Mouse (Mus musculus): ENCODE results near the gene Ak5.

DNA sequence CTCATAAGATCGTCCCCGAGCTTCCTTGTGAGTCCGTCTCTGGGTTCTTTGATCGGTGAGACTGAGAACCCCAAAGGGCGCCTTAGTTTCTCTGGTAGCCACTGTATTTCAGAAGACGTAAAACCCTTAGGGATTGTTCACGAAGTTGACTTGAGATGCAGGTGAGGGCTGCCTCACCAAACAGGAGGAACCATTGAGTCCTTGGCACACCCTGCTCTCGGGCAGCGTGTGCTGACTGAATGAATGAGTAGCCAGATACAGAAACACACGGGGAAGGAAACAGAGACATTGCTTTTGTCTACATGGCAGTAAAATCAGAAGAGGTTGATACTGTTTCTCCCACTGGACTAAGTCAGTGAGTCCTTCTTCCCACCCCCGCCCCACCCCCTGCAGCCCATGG lies 48.1 kb downstream of the Ak5 start:
- TF ChIP-seq CTCF (IDR thresholded peaks at IDR 0.05; ENCODE audit: low read depth): no peak
- no peak for TF ChIP-seq EP300 (optimal IDR thresholded peaks at IDR 0.05)

Measured in stomach, postnatal 0 days (tissue).